Mouse (Mus musculus) olfactory bulb, adult 2 months (tissue): ENCODE measurements around the gene Lztr1.

Experiments
- CTCF ChIP-seq: fragments of 200-500 bp; IDR thresholded peaks from 2 replicates; pipeline ENCODE4 v1.5.1; 2012; ENCODE audit warnings: low read depth, mild to moderate bottlenecking, low read length, moderate library complexity; ENCODE audit not compliant: insufficient read depth
- POLR2A ChIP-seq: fragments of 200-500 bp; IDR thresholded peaks from 2 replicates; pipeline ENCODE4 v1.6.1; 2012; ENCODE audit warnings: mild to moderate bottlenecking, low read depth, low read length, moderate library complexity; ENCODE audit not compliant: insufficient read depth

- TF ChIP-seq CTCF: no peak
- no peak for TF ChIP-seq POLR2A
Observed at GRCm38 (mm10) chr16:17532676-17533329, 24.3 kb downstream of the Lztr1 start.
